Mouse (Mus musculus): ENCODE data around the gene Tek.
"Not testable (repeated sequence)": the region's sequence is repeated elsewhere in the genome, so short reads cannot be mapped to it uniquely, and the experiment has no call there.

Tek gene

GRCm38 (mm10) chr4:94738838-94739731, at the start of gene Tek:
Gene Tek (plus strand): TSS chr4:94739289.
- no peak for DNase-seq (ENCODE audit: low spot score in 2 of 2)

GRCm38 (mm10) chr4:94689804-94690203, 49.3 kb upstream of the Tek start:
- DNase-seq (ENCODE audit: low spot score in 2 of 2): not testable (repeated sequence)

GRCm38 (mm10) chr4:94691078-94691477, 48.0 kb upstream of the Tek start:
- no peak for DNase-seq (ENCODE audit: low spot score in 2 of 2)

GRCm38 (mm10) chr4:94692175-94692574, 46.9 kb upstream of the Tek start:
- DNase-seq (ENCODE audit: low spot score in 2 of 2): no peak

GRCm38 (mm10) chr4:94696368-94696767, 42.7 kb upstream of the Tek start:
- no peak for DNase-seq (ENCODE audit: low spot score in 2 of 2)

- no peak for DNase-seq (ENCODE audit: low spot score in 2 of 2)
These were observed 28.1 kb upstream of the Tek start for GRCm38 (mm10) chr4:94711002-94711401.

GRCm38 (mm10) chr4:94711426-94711825, 27.7 kb upstream of the Tek start:
- no peak for DNase-seq (ENCODE audit: low spot score in 2 of 2)

GRCm38 (mm10) chr4:94713741-94714140, 25.3 kb upstream of the Tek start:
- DNase-seq (ENCODE audit: low spot score in 2 of 2): no peak

- DNase-seq (ENCODE audit: low spot score in 2 of 2): no peak
These were observed 23.9 kb upstream of the Tek start for GRCm38 (mm10) chr4:94715166-94715565.

GRCm38 (mm10) chr4:94725799-94726198, 13.3 kb upstream of the Tek start:
- DNase-seq (ENCODE audit: low spot score in 2 of 2): no peak

GRCm38 (mm10) chr4:94732721-94733120, 6.4 kb upstream of the Tek start:
- no peak for DNase-seq (ENCODE audit: low spot score in 2 of 2)

- DNase-seq (ENCODE audit: low spot score in 2 of 2): no peak
These were observed 1.5 kb upstream of the Tek start for GRCm38 (mm10) chr4:94737326-94738295.

- no peak for DNase-seq (ENCODE audit: low spot score in 2 of 2)
These were observed 2.7 kb downstream of the Tek start for GRCm38 (mm10) chr4:94741824-94742223.

GRCm38 (mm10) chr4:94745749-94746148, 6.7 kb downstream of the Tek start:
- no peak for DNase-seq (ENCODE audit: low spot score in 2 of 2)

- no peak for DNase-seq (ENCODE audit: low spot score in 2 of 2)
These were observed 7.3 kb downstream of the Tek start for GRCm38 (mm10) chr4:94746387-94746811.

- DNase-seq (ENCODE audit: low spot score in 2 of 2): no peak
These were observed 8.2 kb downstream of the Tek start for GRCm38 (mm10) chr4:94747338-94747737.

GRCm38 (mm10) chr4:94752512-94752911, 13.4 kb downstream of the Tek start:
- DNase-seq (ENCODE audit: low spot score in 2 of 2): no peak

- DNase-seq (ENCODE audit: low spot score in 2 of 2): no peak
These were observed 26.1 kb downstream of the Tek start for GRCm38 (mm10) chr4:94765217-94765616.

GRCm38 (mm10) chr4:94766176-94766575, 27.1 kb downstream of the Tek start:
- no peak for DNase-seq (ENCODE audit: low spot score in 2 of 2)

GRCm38 (mm10) chr4:94768624-94769023, 29.5 kb downstream of the Tek start:
- no peak for DNase-seq (ENCODE audit: low spot score in 2 of 2)

- no peak for DNase-seq (ENCODE audit: low spot score in 2 of 2)
These were observed 42.0 kb downstream of the Tek start for GRCm38 (mm10) chr4:94781043-94781442.

GRCm38 (mm10) chr4:94785921-94786320, 46.8 kb downstream of the Tek start:
- no peak for DNase-seq (ENCODE audit: low spot score in 2 of 2)

Data from right cerebral cortex, postnatal 36 days (tissue).